Mouse (Mus musculus) B cell, adult 67 days (primary cell): ENCODE measurements around the gene Tbccd1. TPM values are rescaled to one million over a fixed set of nuclear protein-coding genes. Genes with fewer than 3 reads are reported as not detected.

ENCODE experiments used
- total RNA-seq, 2 experiments: library from RNA; stranded (reverse); gene quantifications; 4 replicates each; pipeline ENCODE4 v1.2.4; 2023

Tbccd1 gene
- total RNA-seq, result 10 to 100 TPM; 27.8 to 29.4 TPM

GRCm38 (mm10) chr16:22857431-22858113 is at the start of gene Tbccd1, which contains the start of gene Dnajb11:
TSS of gene Tbccd1 (minus strand) at chr16:22857669.
TSS of gene Dnajb11 (plus strand) at chr16:22857845.

DNA sequence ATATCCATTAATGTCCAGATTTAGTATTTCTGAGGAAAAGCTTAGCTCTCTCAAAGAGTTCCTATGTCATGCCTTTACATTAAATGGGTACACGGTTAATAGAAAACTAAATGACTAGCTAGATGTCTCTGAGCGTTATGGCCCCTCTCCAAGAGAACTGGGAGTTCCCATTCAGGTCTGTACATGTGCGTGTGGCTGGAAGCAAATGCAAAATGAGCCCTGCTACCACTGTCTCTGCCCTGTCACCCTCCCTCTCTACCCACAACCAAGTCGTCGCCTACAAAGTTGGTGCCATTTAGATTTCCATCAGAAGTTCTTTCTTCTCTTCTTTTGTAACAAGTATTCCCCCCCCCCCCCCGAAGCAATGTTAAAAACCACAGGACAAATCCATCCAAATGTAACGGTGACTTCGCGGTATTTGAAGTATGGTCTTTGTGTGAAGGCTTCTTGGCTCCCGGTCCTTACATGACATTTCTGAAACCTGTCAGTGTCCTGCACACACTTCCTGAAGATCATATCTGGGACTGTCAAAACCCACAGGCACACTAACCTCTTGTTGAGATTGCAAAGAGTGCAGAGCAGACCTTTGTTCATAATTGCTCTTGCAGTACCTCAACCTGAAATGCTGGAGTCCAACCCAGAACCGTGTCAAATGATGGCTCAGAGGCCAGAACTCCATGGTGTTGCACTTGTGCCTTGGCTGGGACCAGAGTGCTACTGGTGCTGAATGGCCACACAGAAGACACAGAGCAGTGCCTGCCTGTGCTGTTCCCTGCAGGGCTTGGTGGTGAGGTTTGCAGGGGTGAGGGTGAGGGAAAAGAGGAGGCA is 33.4 kb upstream of the Tbccd1 start, which contains the start of gene Ahsg:
Gene Ahsg (plus strand): TSS at position 595 of the 828 bp plus-strand sequence.

DNA sequence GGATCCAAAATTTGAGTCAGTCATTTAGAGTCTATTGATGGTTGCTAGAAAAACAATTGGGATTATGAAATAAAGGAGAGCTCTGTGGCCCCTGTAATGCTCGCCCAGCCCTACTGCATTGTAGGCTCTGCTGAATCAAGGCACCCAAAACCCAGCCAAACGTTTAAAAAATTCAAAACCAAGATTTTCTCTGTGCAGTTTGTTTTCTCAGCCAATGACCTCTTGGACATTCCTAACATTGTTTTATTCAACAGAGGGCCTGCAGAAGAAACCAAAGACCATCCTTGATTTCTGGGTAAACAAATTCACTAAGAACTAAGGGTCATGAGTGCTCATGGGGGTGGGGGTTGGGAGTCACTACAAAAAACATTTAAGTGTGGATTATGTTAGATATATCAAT is 46.0 kb downstream of the Tbccd1 start, which contains the start of gene Crygs:
Gene Crygs (minus strand): TSS at position 101 of the 400 bp plus-strand sequence.

Other genes with a start within 250 kb of the Tbccd1 start
- gene Dgkg, start 200.4 kb downstream of the Tbccd1 start, total RNA-seq, result under 1 TPM; 0.53 to 0.67 TPM
- 1 to 10 TPM in 1 of 2 experiments, not detected in 1; 1.1 TPM for gene Crygs, start 46.1 kb downstream of the Tbccd1 start, total RNA-seq
- 10 to 100 TPM; 75.8 to 80.2 TPM for gene Dnajb11, start 176 bp upstream of the Tbccd1 start, total RNA-seq
- gene Ahsg, start 33.6 kb upstream of the Tbccd1 start, total RNA-seq, result not detected
- gene Fetub, start 60.7 kb upstream of the Tbccd1 start, total RNA-seq, result not detected
- not detected for gene Hrg, start 93.4 kb upstream of the Tbccd1 start, total RNA-seq
- gene Kng2, start 171.8 kb upstream of the Tbccd1 start, total RNA-seq, result not detected
- gene Kng1, start 200.2 kb upstream of the Tbccd1 start, total RNA-seq, result not detected
- gene Eif4a2, start 249.8 kb upstream of the Tbccd1 start, total RNA-seq, result 1,000 to 10,000 TPM; 1,212 to 1,271 TPM